Mouse (Mus musculus) olfactory bulb, adult 2 months (tissue): Measurements from ENCODE around the gene Lpcat1.

Experiments
- CTCF ChIP-seq: fragments of 200-500 bp; IDR thresholded peaks from 2 replicates; pipeline ENCODE4 v1.5.1; 2012; ENCODE audit warnings: low read depth, mild to moderate bottlenecking, low read length, moderate library complexity; ENCODE audit not compliant: insufficient read depth
- POLR2A ChIP-seq: fragments of 200-500 bp; IDR thresholded peaks from 2 replicates; pipeline ENCODE4 v1.6.1; 2012; ENCODE audit warnings: mild to moderate bottlenecking, low read depth, low read length, moderate library complexity; ENCODE audit not compliant: insufficient read depth

DNA sequence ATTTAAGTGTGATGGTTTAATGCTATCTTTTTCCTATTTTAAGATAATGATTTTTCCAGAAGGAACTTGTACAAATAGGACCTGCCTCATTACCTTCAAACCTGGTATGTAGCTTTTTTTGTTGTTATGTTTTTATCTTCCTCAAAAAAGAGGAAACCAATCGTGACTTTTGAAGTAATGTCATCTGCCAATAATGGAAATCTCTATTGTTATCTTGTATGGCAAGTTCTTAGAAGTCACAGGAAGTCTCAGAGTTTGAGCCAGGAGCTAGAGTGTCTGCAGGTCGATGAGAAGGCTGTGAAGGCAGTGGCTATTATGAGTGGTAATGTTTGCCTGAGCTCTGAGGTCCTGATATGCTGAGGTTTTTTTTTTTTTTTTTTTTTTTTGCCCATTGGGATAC lies 29.1 kb downstream of the Lpcat1 start:
- TF ChIP-seq CTCF, result no peak
- no peak for TF ChIP-seq POLR2A
